Mouse (Mus musculus) testis, adult 2 months (tissue): Measurements from ENCODE around the gene Apoa1. TPM values are rescaled to one million over a fixed set of nuclear protein-coding genes. Genes with fewer than 3 reads are reported as not detected.

Source experiments
- H3K27ac ChIP-seq: fragments of 200-500 bp; 2 replicates; pipeline ENCODE4 v1.5.1; 2012; ENCODE audit warnings: low read depth, low read length; ENCODE audit not compliant: control insufficient read depth, insufficient read depth
- H3K27me3 ChIP-seq: fragments of 200-500 bp; 2 replicates; pipeline ENCODE4 v1.6.1; 2012; ENCODE audit warnings: mild to moderate bottlenecking, low read length, moderate library complexity; ENCODE audit not compliant: control insufficient read depth, insufficient read depth
- H3K36me3 ChIP-seq: fragments of 200-500 bp; 2 replicates; pipeline ENCODE4 v1.6.1; 2012; ENCODE audit warnings: mild to moderate bottlenecking, low read length; ENCODE audit not compliant: control insufficient read depth, insufficient read depth
- H3K4me1 ChIP-seq: fragments of 200-500 bp; 2 replicates; pipeline ENCODE4 v1.6.1; 2012; ENCODE audit warnings: low read length; ENCODE audit not compliant: control insufficient read depth, insufficient read depth
- H3K4me3 ChIP-seq: fragments of 200-500 bp; 2 replicates; pipeline ENCODE4 v1.5.1; 2012; ENCODE audit warnings: low read depth, mild to moderate bottlenecking, low read length, moderate library complexity, mixed read lengths; ENCODE audit not compliant: control insufficient read depth
- CTCF ChIP-seq: fragments of 200-500 bp; IDR thresholded peaks from 2 replicates; pipeline ENCODE4 v1.5.1; 2012; ENCODE audit warnings: low read depth, mild to moderate bottlenecking, inconsistent platforms, low read length, moderate library complexity; ENCODE audit not compliant: control insufficient read depth, insufficient read depth, insufficient replicate concordance
- POLR2A ChIP-seq: fragments of 200-500 bp; IDR thresholded peaks from 2 replicates; pipeline ENCODE4 v1.6.1; 2012; ENCODE audit warnings: low read depth, mild to moderate bottlenecking, inconsistent platforms, low read length, moderate library complexity; ENCODE audit not compliant: control insufficient read depth
- polyA plus RNA-seq: library from polyadenylated mRNA; depleted of rRNA; stranded (reverse); fragments of >200 nt; gene quantifications from 2 replicates; pipeline ENCODE4 v1.2.3, GENCODE M21; 2012

Apoa1 gene
- polyA plus RNA-seq, 1 experiment: 0.37 TPM

GRCm38 (mm10) chr9:46215338-46216322 lies 12.8 kb upstream of the Apoa1 start:
- TF ChIP-seq CTCF: no peak
- TF ChIP-seq POLR2A: no peak
- no peak overlapping the region for H3K27ac ChIP-seq
- no peaks in the 10 kb centered on the region; the same call in 1 of the 2 replicates for H3K36me3 ChIP-seq

GRCm38 (mm10) chr9:46216744-46217470 lies 11.5 kb upstream of the Apoa1 start:
- H3K4me3 ChIP-seq: no peak overlapping the region
- H3K4me1 ChIP-seq: no peaks in the 10 kb centered on the region
- no peaks in the 10 kb centered on the region for H3K27me3 ChIP-seq
- peaks cover 2% of the 10 kb centered on the region for H3K36me3 ChIP-seq
- no peak overlapping the region for H3K27ac ChIP-seq
- TF ChIP-seq CTCF (no peak), POLR2A (no peak)

More at GRCm38 (mm10) chr9:46215338-46216322, 12.8 kb upstream of the Apoa1 start:
- Histone ChIP-seq H3K4me1 (no peaks in the 10 kb centered on the region), H3K4me3 (no peak overlapping the region), H3K27me3 (no peaks in the 10 kb centered on the region)

GRCm38 (mm10) chr9:46218176-46218575 lies 10.2 kb upstream of the Apoa1 start:
- Histone ChIP-seq H3K4me3 (no peak overlapping the region), H3K27me3 (no peaks in the 10 kb centered on the region), H3K36me3 (peaks cover 2% of the 10 kb centered on the region), H3K27ac (no peak overlapping the region), H3K4me1 (no peaks in the 10 kb centered on the region)
- TF ChIP-seq POLR2A (no peak), CTCF (no peak)

GRCm38 (mm10) chr9:46223090-46223489 lies 5.3 kb upstream of the Apoa1 start:
- Histone ChIP-seq H3K4me3 (no peak overlapping the region), H3K36me3 (peaks cover 2% of the 10 kb centered on the region), H3K27me3 (no peaks in the 10 kb centered on the region), H3K4me1 (no peaks in the 10 kb centered on the region), H3K27ac (no peak overlapping the region)
- TF ChIP-seq POLR2A (no peak), CTCF (no peak)

- no peak overlapping the region for H3K4me3 ChIP-seq
- no peaks in the 10 kb centered on the region for H3K27me3 ChIP-seq
- H3K27ac ChIP-seq: no peak overlapping the region
- TF ChIP-seq CTCF (no peak), POLR2A (no peak)
- no peaks in the 10 kb centered on the region for H3K4me1 ChIP-seq
- H3K36me3 ChIP-seq: peaks cover 2% of the 10 kb centered on the region
Observed at GRCm38 (mm10) chr9:46224101-46224500, 4.3 kb upstream of the Apoa1 start.

GRCm38 (mm10) chr9:46224945-46225660 lies 3.3 kb upstream of the Apoa1 start:
- H3K27ac ChIP-seq: no peak overlapping the region
- no peak overlapping the region for H3K4me3 ChIP-seq
- peaks cover 5% of the 10 kb centered on the region; the same call in 1 of the 2 replicates for H3K4me1 ChIP-seq
- H3K36me3 ChIP-seq: peaks cover 2% of the 10 kb centered on the region
- TF ChIP-seq CTCF (no peak), POLR2A (no peak)
- H3K27me3 ChIP-seq: no peaks in the 10 kb centered on the region

- H3K4me3 ChIP-seq: no peak overlapping the region
- H3K4me1 ChIP-seq: peaks cover 11% of the 10 kb centered on the region; the same call in 1 of the 2 replicates
- no peak overlapping the region for H3K27ac ChIP-seq
- no peaks in the 10 kb centered on the region for H3K27me3 ChIP-seq
- no peaks in the 10 kb centered on the region for H3K36me3 ChIP-seq
- TF ChIP-seq POLR2A (no peak), CTCF (no peak)
Observed at GRCm38 (mm10) chr9:46227064-46227614, 1.2 kb upstream of the Apoa1 start.
